9 mouse cellular contexts compared by ENCODE assay signal in the genomic region with DNA sequence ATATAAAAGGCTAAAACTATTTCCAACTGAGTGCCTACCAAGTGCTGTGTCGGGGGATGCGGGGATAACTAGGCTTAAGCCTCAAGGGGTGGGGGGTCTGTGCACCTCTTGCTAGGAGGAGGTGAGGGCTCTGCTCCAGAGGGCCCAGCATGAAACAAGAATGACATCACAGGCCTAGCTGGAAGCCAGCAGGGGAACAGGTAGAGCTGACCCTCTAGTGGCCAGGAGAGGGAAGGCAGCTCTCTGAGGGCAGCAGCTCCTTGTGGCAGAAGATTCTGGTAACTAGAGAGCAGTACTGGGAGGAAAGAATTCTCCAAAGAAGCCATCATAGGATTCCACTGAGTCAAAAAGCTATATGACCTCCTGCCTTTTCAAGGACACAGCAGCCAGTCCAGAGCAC. TPM values are rescaled to one million over a fixed set of nuclear protein-coding genes. Genes with fewer than 3 reads are reported as not detected.
DNase-seq lines count a peak whose midpoint lies in the region; ATAC-seq and TF ChIP-seq lines count a peak whose summit lies in the region.
"Had no signal": no experiment of that assay in that cellular context is flagged by ENCODE, and none has a peak within 500 bp of the region (broad histone marks: within the 10 kb centered on the region; RNA-seq: fewer than 3 reads in every experiment).

No protein-coding gene starts in this region.

- TF ChIP-seq CTCF in intestine, postnatal 0 days (IDR thresholded peaks at IDR 0.05; ENCODE audit: low read depth): peak; percentile 86

- peaks cover 55% of the 10 kb centered on the region for H3K36me3 ChIP-seq in midbrain, embryonic 10.5 days
- peaks cover 36% of the 10 kb centered on the region for H3K36me3 ChIP-seq in midbrain, embryonic 13.5 days
- H3K36me3 ChIP-seq in intestine, postnatal 0 days (ENCODE audit: control insufficient read depth, insufficient read depth): peaks cover 4% of the 10 kb centered on the region; the same call in 1 of the 2 replicates

- no peak for ATAC-seq in midbrain, embryonic 13.5 days
- ATAC-seq in intestine, postnatal 0 days: 0 out of 2 replicates have a peak, but pooled peaks have one; percentile 33
- ATAC-seq in megakaryocyte-erythroid progenitor cell, adult 5-6 weeks (replicated peaks; ENCODE audit: low FRiP score, low TSS enrichment, poor library complexity, severe bottlenecking): peak; percentile 94

- no peak overlapping the region for H3K9ac ChIP-seq in midbrain, embryonic 13.5 days (replicated peaks)
- no peak overlapping the region for H3K9ac ChIP-seq in intestine, postnatal 0 days (ENCODE audit: low read depth, low read length)
- H3K9ac ChIP-seq: heart, embryonic 13.5 days had no signal

- no peak overlapping the region for H3K4me3 ChIP-seq in midbrain, embryonic 10.5 days
- H3K4me3 ChIP-seq in midbrain, embryonic 13.5 days (replicated peaks): no peak overlapping the region
- no peak overlapping the region for H3K4me3 ChIP-seq in intestine, postnatal 0 days (ENCODE audit: low read depth, low read length)
- H3K4me3 ChIP-seq: heart, embryonic 13.5 days had no signal

- H3K4me2 ChIP-seq in midbrain, embryonic 13.5 days (replicated peaks): no peak overlapping the region
- H3K4me2 ChIP-seq in intestine, postnatal 0 days (replicated peaks; ENCODE audit: low read depth): no peak overlapping the region
- H3K4me2 ChIP-seq: heart, embryonic 13.5 days had no signal

- no peak overlapping the region for H3K27ac ChIP-seq in midbrain, embryonic 10.5 days (replicated peaks)
- H3K27ac ChIP-seq in midbrain, embryonic 13.5 days: no peak overlapping the region
- H3K27ac ChIP-seq in intestine, postnatal 0 days (ENCODE audit: low read depth, low read length): no peak overlapping the region
- H3K27ac ChIP-seq: heart, embryonic 13.5 days had no signal

- peak; percentile 27 for DNase-seq in cerebellum, adult 11 months
- no peak for DNase-seq in cerebellum, postnatal 4 days (ENCODE audit: low spot score in 2 of 2)
- peak; percentile 15 for DNase-seq in midbrain, embryonic 10.5 days (ENCODE audit: low spot score)
- peak; percentile 41 for DNase-seq in cerebellum, adult 9-10 months
- peak; percentile 39 to 47 for DNase-seq in thymus, adult 18-20 months

- H3K4me1 ChIP-seq in midbrain, embryonic 10.5 days: no peaks in the 10 kb centered on the region
- H3K4me1 ChIP-seq in midbrain, embryonic 13.5 days (replicated peaks): 0 out of 2 replicates have a peak, but pooled peaks cover under 1% of the 10 kb centered on the region
- no peaks in the 10 kb centered on the region for H3K4me1 ChIP-seq in intestine, postnatal 0 days (replicated peaks; ENCODE audit: control insufficient read depth, insufficient read depth, low read length)
- H3K4me1 ChIP-seq: heart, embryonic 13.5 days had no signal

- no peaks in the 10 kb centered on the region for H3K9me3 ChIP-seq in midbrain, embryonic 10.5 days (replicated peaks)
- H3K9me3 ChIP-seq in midbrain, embryonic 13.5 days: no peaks in the 10 kb centered on the region
- H3K9me3 ChIP-seq in intestine, postnatal 0 days (ENCODE audit: control insufficient read depth): no peaks in the 10 kb centered on the region
- H3K9me3 ChIP-seq: heart, embryonic 13.5 days had no signal

- H3K27me3 ChIP-seq in midbrain, embryonic 10.5 days (ENCODE audit: low read depth, poor library complexity, severe bottlenecking): no peaks in the 10 kb centered on the region
- no peaks in the 10 kb centered on the region for H3K27me3 ChIP-seq in midbrain, embryonic 13.5 days
- H3K27me3 ChIP-seq in intestine, postnatal 0 days (replicated peaks; ENCODE audit: control insufficient read depth, insufficient read depth, low read length): no peaks in the 10 kb centered on the region
- H3K27me3 ChIP-seq: heart, embryonic 13.5 days had no signal

- WGBS in midbrain, embryonic 10.5 days: 52% methylated on average over 2 of the region's 2 CpGs
- 65% methylated on average over 2 of the region's 2 CpGs for WGBS in midbrain, embryonic 13.5 days
- 63% methylated on average over 2 of the region's 2 CpGs for WGBS in intestine, postnatal 0 days

RNA-seq across cellular contexts. Expression of a gene that starts 10.3 kb away (rescaled TPM):
- polyA plus RNA-seq in midbrain, embryonic 10.5 days (2016; fragmentation: Nextera tagmentation; extraction: Ambion mirVana): 8.0 and 8.5 TPM in 2 replicates
- 9.1 and 9.4 TPM in 2 replicates for polyA plus RNA-seq in midbrain, embryonic 13.5 days (2015; fragmentation: Nextera tagmentation; extraction: Ambion mirVana)
- polyA plus RNA-seq in intestine, postnatal 0 days (2015; fragmentation: Nextera tagmentation; extraction: Ambion mirVana): 4.7 and 5.2 TPM in 2 replicates
- 12.5 and 16.3 TPM in 2 replicates for total RNA-seq in megakaryocyte-erythroid progenitor cell, adult 5-6 weeks (2014; fragmentation: Nextera tagmentation)
- total RNA-seq in megakaryocyte-erythroid progenitor cell, adult 5-6 weeks (2017): 2.2 and 2.7 TPM in 2 replicates

RNA-seq across cellular contexts. Expression of a gene that starts 38.7 kb away (rescaled TPM):
- polyA plus RNA-seq in midbrain, embryonic 10.5 days (2016; fragmentation: Nextera tagmentation; extraction: Ambion mirVana): 3.8 and 4.1 TPM in 2 replicates
- 1.7 and 2.6 TPM in 2 replicates for polyA plus RNA-seq in midbrain, embryonic 13.5 days (2015; fragmentation: Nextera tagmentation; extraction: Ambion mirVana)
- polyA plus RNA-seq in intestine, postnatal 0 days (2015; fragmentation: Nextera tagmentation; extraction: Ambion mirVana): 16.9 and 18.7 TPM in 2 replicates
- total RNA-seq in megakaryocyte-erythroid progenitor cell, adult 5-6 weeks (2014; fragmentation: Nextera tagmentation): 1.4 and 3.3 TPM in 2 replicates
- total RNA-seq in megakaryocyte-erythroid progenitor cell, adult 5-6 weeks (2017): 2.1 and 11.1 TPM in 2 replicates

Comparison
In these comparisons a context has a peak if more than half of its experiments do, and no peak if none do; other contexts are left out.
1. DNase-seq: peak in cerebellum, adult 11 months (single experiment), midbrain, embryonic 10.5 days (single experiment), cerebellum, adult 9-10 months (single experiment) and thymus, adult 18-20 months (2 of 2); none in cerebellum, postnatal 4 days (0 of 2).